Mouse (Mus musculus): ENCODE measurements around the gene 1520401A03Rik. TPM values are rescaled to one million over a fixed set of nuclear protein-coding genes. Genes with fewer than 3 reads are reported as not detected.
"Not testable (repeated sequence)": the region's sequence is repeated elsewhere in the genome, so short reads cannot be mapped to it uniquely, and the experiment has no call there.

Gene 1520401A03Rik
- total RNA-seq (2014; fragmentation: Nextera tagmentation) (not detected in 2 replicates), total RNA-seq (2017) (0.05 TPM in 1 of 2 replicates, not detected in the other), polyA plus RNA-seq (2012) (0.02 TPM in 1 of 2 replicates, not detected in the other)

GRCm38 (mm10) chr17:23722376-23723125 lies at the start of gene 1520401A03Rik:
Gene 1520401A03Rik, minus strand, starts transcription at chr17:23722783.
- no peaks in the 10 kb centered on the region for H3K36me3 ChIP-seq (replicated peaks)
- H3K9me3 ChIP-seq (replicated peaks), result no peaks in the 10 kb centered on the region
- no peak within 1 kb of the TSS for H3K4me3 ChIP-seq (ENCODE audit: low read depth, low read length)
- ATAC-seq (ENCODE audit: extremely low read depth, insufficient number of reproducible peaks, low FRiP score, poor library complexity, severe bottlenecking), result no peak
- H3K4me1 ChIP-seq (ENCODE audit: insufficient read depth, low read depth, low read length), result peaks cover 21% of the 10 kb centered on the region
- peaks cover 38% of the 10 kb centered on the region for H3K27me3 ChIP-seq (ENCODE audit: insufficient read depth, low read length)
- no peak for TF ChIP-seq GATA1 (IDR thresholded peaks at IDR 0.05; ENCODE audit: borderline replicate concordance, low read length)
- no peak for TF ChIP-seq CTCF (IDR thresholded peaks at IDR 0.05; ENCODE audit: low read depth, low read length)
- TF ChIP-seq GATA2 (IDR thresholded peaks at IDR 0.05; ENCODE audit: borderline replicate concordance, low read depth, low read length), result no peak
- no peak for TF ChIP-seq POLR2AphosphoS5 (IDR thresholded peaks at IDR 0.05; ENCODE audit: insufficient replicate concordance, low read depth, low read length)
- TF ChIP-seq TAL1 (conservative IDR thresholded peaks at IDR 0.05; ENCODE audit: low read depth, low read length), result no peak
- DNase-seq (ENCODE audit: low spot score), result no peak

- H3K9me3 ChIP-seq (replicated peaks); H3K4me3 ChIP-seq (ENCODE audit: low read depth, low read length); ATAC-seq (ENCODE audit: extremely low read depth, insufficient number of reproducible peaks, low FRiP score, poor library complexity, severe bottlenecking); DNase-seq (ENCODE audit: low spot score): not testable (repeated sequence)
- peaks cover 13% of the 10 kb centered on the region for H3K36me3 ChIP-seq (replicated peaks)
- peaks cover 16% of the 10 kb centered on the region for H3K4me1 ChIP-seq (ENCODE audit: insufficient read depth, low read depth, low read length)
- peaks cover 13% of the 10 kb centered on the region for H3K27me3 ChIP-seq (ENCODE audit: insufficient read depth, low read length)
These were observed 49.6 kb upstream of the 1520401A03Rik start for GRCm38 (mm10) chr17:23772219-23772556.

DNA sequence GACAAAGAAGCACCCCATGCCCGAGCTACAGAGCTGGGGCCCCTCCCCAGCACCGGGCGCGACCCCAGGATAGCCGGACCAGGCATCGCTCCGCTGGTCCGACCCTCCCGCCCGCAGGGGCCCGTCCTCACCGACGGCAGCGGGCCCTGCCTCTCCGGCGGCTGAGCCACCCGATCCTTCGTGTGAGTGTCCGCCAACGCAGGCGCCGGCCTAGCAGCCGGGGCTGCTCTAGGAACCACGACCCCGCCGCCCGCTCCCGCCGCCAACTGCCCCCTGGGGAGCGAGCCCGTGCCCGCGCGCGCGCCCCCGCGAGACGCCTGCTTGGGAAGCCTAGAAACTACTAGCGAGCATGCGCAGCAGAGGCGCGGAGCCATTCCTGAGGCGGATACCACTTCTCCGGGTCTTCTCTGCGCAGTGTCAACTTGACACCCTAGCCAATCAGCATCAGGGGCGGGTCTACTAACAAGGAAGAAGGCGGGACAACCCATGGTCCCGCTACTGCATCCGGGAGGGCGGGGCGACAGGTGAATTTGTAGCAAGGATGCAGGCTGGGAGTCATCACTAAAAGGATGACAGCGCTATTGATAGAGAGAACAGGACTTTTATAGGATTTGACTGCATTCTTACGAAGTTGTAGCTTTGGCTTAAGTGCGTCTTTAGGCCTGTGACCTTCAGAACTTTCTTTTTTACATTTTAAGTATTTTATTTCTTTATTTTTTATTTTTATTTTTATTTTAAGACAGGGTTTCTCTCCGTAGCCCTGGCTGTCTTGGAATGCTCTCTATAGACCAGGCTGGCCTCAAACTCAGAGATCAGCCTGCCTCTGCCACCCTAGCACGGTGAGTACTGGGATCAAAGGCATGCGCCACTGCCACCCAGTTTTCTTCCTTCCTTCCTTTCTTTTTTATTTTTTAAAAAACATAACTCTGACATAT lies 49.0 kb upstream of the 1520401A03Rik start, which contains the start of gene Flywch1:
Flywch1 (minus strand) TSS at position 319 of the 935 bp plus-strand sequence.
- peak within 1 kb of the TSS; percentile 91 for H3K4me3 ChIP-seq (ENCODE audit: low read depth, low read length)
- no peak for TF ChIP-seq GATA1 (IDR thresholded peaks at IDR 0.05; ENCODE audit: borderline replicate concordance, low read length)
- no peaks in the 10 kb centered on the region for H3K9me3 ChIP-seq (replicated peaks)
- peak; percentile 93 for DNase-seq (ENCODE audit: low spot score)
- peaks cover 16% of the 10 kb centered on the region for H3K4me1 ChIP-seq (ENCODE audit: insufficient read depth, low read depth, low read length)
- H3K36me3 ChIP-seq (replicated peaks), result peaks cover 15% of the 10 kb centered on the region
- peaks cover 12% of the 10 kb centered on the region for H3K27me3 ChIP-seq (ENCODE audit: insufficient read depth, low read length)
- peak; percentile 99 for ATAC-seq (ENCODE audit: extremely low read depth, insufficient number of reproducible peaks, low FRiP score, poor library complexity, severe bottlenecking)

GRCm38 (mm10) chr17:23770896-23771283 lies 48.3 kb upstream of the 1520401A03Rik start:
- H3K4me3 ChIP-seq (ENCODE audit: low read depth, low read length), result peak overlapping the region; percentile 91
- TF ChIP-seq POLR2AphosphoS5 (IDR thresholded peaks at IDR 0.05; ENCODE audit: insufficient replicate concordance, low read depth, low read length), result no peak
- no peak for TF ChIP-seq CTCF (IDR thresholded peaks at IDR 0.05; ENCODE audit: low read depth, low read length)
- TF ChIP-seq TAL1 (conservative IDR thresholded peaks at IDR 0.05; ENCODE audit: low read depth, low read length), result no peak
- TF ChIP-seq GATA2 (IDR thresholded peaks at IDR 0.05; ENCODE audit: borderline replicate concordance, low read depth, low read length), result no peak
- TF ChIP-seq GATA1 (IDR thresholded peaks at IDR 0.05; ENCODE audit: borderline replicate concordance, low read length), result no peak
- H3K9me3 ChIP-seq (replicated peaks), result no peaks in the 10 kb centered on the region
- DNase-seq (ENCODE audit: low spot score) (peak; percentile 10), ATAC-seq (ENCODE audit: extremely low read depth, insufficient number of reproducible peaks, low FRiP score, poor library complexity, severe bottlenecking) (no peak)
- peaks cover 15% of the 10 kb centered on the region for H3K36me3 ChIP-seq (replicated peaks)
- H3K27me3 ChIP-seq (ENCODE audit: insufficient read depth, low read length), result peaks cover 8% of the 10 kb centered on the region; the same call in 1 of the 2 replicates
- peaks cover 16% of the 10 kb centered on the region for H3K4me1 ChIP-seq (ENCODE audit: insufficient read depth, low read depth, low read length)

GRCm38 (mm10) chr17:23770493-23770892 lies 47.9 kb upstream of the 1520401A03Rik start:
- Histone ChIP-seq H3K4me3 (ENCODE audit: low read depth, low read length) (peak overlapping the region; percentile 91; the same call in 1 of the 2 replicates), H3K9me3 (replicated peaks) (no peaks in the 10 kb centered on the region), H3K4me1 (ENCODE audit: insufficient read depth, low read depth, low read length) (peaks cover 16% of the 10 kb centered on the region), H3K36me3 (replicated peaks) (peaks cover 15% of the 10 kb centered on the region), H3K27me3 (ENCODE audit: insufficient read depth, low read length) (peaks cover 8% of the 10 kb centered on the region; the same call in 1 of the 2 replicates)
- no peak for ATAC-seq (ENCODE audit: extremely low read depth, insufficient number of reproducible peaks, low FRiP score, poor library complexity, severe bottlenecking)
- TF ChIP-seq GATA1 (IDR thresholded peaks at IDR 0.05; ENCODE audit: borderline replicate concordance, low read length) (no peak), GATA2 (IDR thresholded peaks at IDR 0.05; ENCODE audit: borderline replicate concordance, low read depth, low read length) (no peak), TAL1 (conservative IDR thresholded peaks at IDR 0.05; ENCODE audit: low read depth, low read length) (no peak), CTCF (IDR thresholded peaks at IDR 0.05; ENCODE audit: low read depth, low read length) (no peak), POLR2AphosphoS5 (IDR thresholded peaks at IDR 0.05; ENCODE audit: insufficient replicate concordance, low read depth, low read length) (no peak)
- no peak for DNase-seq (ENCODE audit: low spot score)

DNA sequence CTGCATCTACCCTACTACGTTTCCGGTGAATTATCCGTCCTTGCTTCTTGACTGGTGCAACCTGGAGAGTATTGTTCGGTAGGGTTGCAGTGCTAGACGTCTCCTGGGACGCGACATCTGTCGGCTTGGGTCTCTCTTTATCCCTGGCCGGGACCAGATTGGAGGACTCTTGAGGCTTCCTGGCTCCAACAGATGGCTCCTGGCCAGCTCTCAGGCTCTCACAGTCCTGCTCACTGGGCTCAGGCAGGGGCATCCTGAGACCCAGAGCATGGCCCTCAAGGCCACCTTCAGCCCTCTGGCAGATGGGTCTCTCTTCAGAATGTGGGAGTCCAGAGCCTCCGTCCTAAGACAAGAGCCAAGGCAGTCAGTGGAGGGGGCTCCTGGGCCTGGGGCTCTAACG lies 40.4 kb upstream of the 1520401A03Rik start:
- no peak for ATAC-seq (ENCODE audit: extremely low read depth, insufficient number of reproducible peaks, low FRiP score, poor library complexity, severe bottlenecking)
- H3K4me1 ChIP-seq (ENCODE audit: insufficient read depth, low read depth, low read length), result peaks cover 8% of the 10 kb centered on the region
- TF ChIP-seq CTCF (IDR thresholded peaks at IDR 0.05; ENCODE audit: low read depth, low read length), result no peak
- no peak for TF ChIP-seq POLR2AphosphoS5 (IDR thresholded peaks at IDR 0.05; ENCODE audit: insufficient replicate concordance, low read depth, low read length)
- no peak for TF ChIP-seq GATA1 (IDR thresholded peaks at IDR 0.05; ENCODE audit: borderline replicate concordance, low read length)
- TF ChIP-seq TAL1 (conservative IDR thresholded peaks at IDR 0.05; ENCODE audit: low read depth, low read length), result no peak
- no peak for TF ChIP-seq GATA2 (IDR thresholded peaks at IDR 0.05; ENCODE audit: borderline replicate concordance, low read depth, low read length)
- H3K9me3 ChIP-seq (replicated peaks), result no peaks in the 10 kb centered on the region
- peaks cover 53% of the 10 kb centered on the region for H3K36me3 ChIP-seq (replicated peaks)
- H3K4me3 ChIP-seq (ENCODE audit: low read depth, low read length), result no peak overlapping the region
- no peak for DNase-seq (ENCODE audit: low spot score)
- H3K27me3 ChIP-seq (ENCODE audit: insufficient read depth, low read length), result no peaks in the 10 kb centered on the region

Data from G1E (cell line).